Mouse (Mus musculus): ENCODE results near the gene D5Ertd579e.

DNA sequence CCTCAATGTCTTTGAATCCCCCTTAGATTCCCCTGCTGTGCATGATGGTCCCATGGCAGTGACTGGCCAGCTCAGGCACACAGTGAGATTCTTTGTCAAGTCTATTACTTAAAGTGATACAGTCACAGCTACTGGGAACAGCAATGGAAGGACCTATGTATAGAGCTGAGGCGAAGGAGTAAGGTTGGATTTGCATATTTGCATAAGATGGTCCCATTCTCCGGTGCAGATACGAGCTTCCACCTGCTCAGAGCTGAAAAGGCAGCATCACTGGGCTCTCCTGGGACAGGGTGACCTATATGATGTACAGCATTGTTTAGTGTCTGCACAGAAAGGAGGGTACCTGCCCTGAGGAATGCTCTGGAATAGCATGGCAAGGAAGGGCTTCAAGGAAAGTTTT, 101.5 kb downstream of the D5Ertd579e start:
- TF ChIP-seq CTCF (IDR thresholded peaks at IDR 0.05; ENCODE audit: low read depth, low read length) (no peak), POLR2A (IDR thresholded peaks at IDR 0.05; ENCODE audit: extremely low read depth, insufficient read depth, low read length) (no peak)
